Mouse (Mus musculus) G1E (cell line): ENCODE measurements around the gene Slc7a14. TPM values are rescaled to one million over a fixed set of nuclear protein-coding genes. Genes with fewer than 3 reads are reported as not detected.

Experiments
- ATAC-seq: 2 replicates; pipeline ENCODE4 v1.8.0; 2016; ENCODE audit warnings: mild to moderate bottlenecking; ENCODE audit not compliant: insufficient number of reproducible peaks, poor library complexity, low FRiP score, severe bottlenecking; ENCODE audit errors: extremely low read depth
- DNase-seq: peaks from one replicate; pipeline ENCODE4 v3.0.0; 2012; ENCODE audit warnings: low spot score
- H3K27me3 ChIP-seq: 2 replicates; pipeline ENCODE4 v1.6.1; 2012; ENCODE audit warnings: mild to moderate bottlenecking, low read length, inconsistent platforms; ENCODE audit not compliant: insufficient read depth
- H3K36me3 ChIP-seq: replicated peaks from 2 replicates; pipeline ENCODE3; 2012; ENCODE audit warnings: mild to moderate bottlenecking, inconsistent platforms
- H3K4me1 ChIP-seq: 2 replicates; pipeline ENCODE4 v1.6.1; 2012; ENCODE audit warnings: low read depth, low read length, inconsistent platforms, mixed read lengths; ENCODE audit not compliant: insufficient read depth
- H3K4me3 ChIP-seq: 2 replicates; pipeline ENCODE4 v1.5.1; 2012; ENCODE audit warnings: low read depth, mild to moderate bottlenecking, inconsistent platforms, low read length, moderate library complexity, mixed read lengths
- H3K9me3 ChIP-seq: replicated peaks from 2 replicates; pipeline ENCODE4 v1.6.1; 2012; ENCODE audit warnings: inconsistent platforms
- CTCF ChIP-seq: IDR thresholded peaks from 2 replicates; pipeline ENCODE4 v1.5.1; 2012; ENCODE audit warnings: low read depth, low read length, inconsistent platforms, mixed read lengths
- GATA1 ChIP-seq: IDR thresholded peaks from 2 replicates; pipeline ENCODE4 v1.6.1; 2012; ENCODE audit warnings: borderline replicate concordance, low read length, inconsistent platforms, mixed read lengths
- GATA2 ChIP-seq: IDR thresholded peaks from 2 replicates; pipeline ENCODE4 v1.6.1; 2012; ENCODE audit warnings: low read depth, low read length, inconsistent platforms, borderline replicate concordance
- POLR2AphosphoS5 ChIP-seq: IDR thresholded peaks from 2 replicates; pipeline ENCODE4 v1.6.1; 2012; ENCODE audit warnings: low read depth, low read length, inconsistent platforms; ENCODE audit not compliant: insufficient replicate concordance
- TAL1 ChIP-seq: conservative IDR thresholded peaks from 2 replicates; pipeline ENCODE4 v1.6.1; 2012; ENCODE audit warnings: low read depth, low read length, inconsistent platforms, mixed read lengths
- polyA plus RNA-seq: library from polyadenylated mRNA; stranded (reverse); fragments of >175 nt; gene quantifications from 2 replicates; pipeline ENCODE4 v1.2.3, GENCODE M21; 2012
- total RNA-seq, 2 experiments: library from RNA; stranded (forward) in 1 of 2; stranded (reverse) in 1 of 2; fragments of 200-1000 nt in 1 of 2; fragments of >200 nt in 1 of 2; fragmentation: Nextera tagmentation in 1 of 2; gene quantifications; 2 replicates each; pipeline ENCODE4 v1.2.3; 2014 to 2017

Slc7a14 gene
- total and polyA plus RNA-seq, 3 experiments = 0.11 TPM; not detected in 2

GRCm38 (mm10) chr3:31237936-31238335, 72.2 kb downstream of the Slc7a14 start:
- TF ChIP-seq POLR2AphosphoS5 (no peak), CTCF (no peak), GATA2 (no peak), GATA1 (no peak), TAL1 (no peak)
- no peaks in the 10 kb centered on the region for H3K9me3 ChIP-seq
- no peaks in the 10 kb centered on the region for H3K36me3 ChIP-seq
- H3K4me3 ChIP-seq = no peak overlapping the region
- ATAC-seq (no peak), DNase-seq (no peak)
- no peaks in the 10 kb centered on the region for H3K4me1 ChIP-seq
- H3K27me3 ChIP-seq = no peaks in the 10 kb centered on the region

DNA sequence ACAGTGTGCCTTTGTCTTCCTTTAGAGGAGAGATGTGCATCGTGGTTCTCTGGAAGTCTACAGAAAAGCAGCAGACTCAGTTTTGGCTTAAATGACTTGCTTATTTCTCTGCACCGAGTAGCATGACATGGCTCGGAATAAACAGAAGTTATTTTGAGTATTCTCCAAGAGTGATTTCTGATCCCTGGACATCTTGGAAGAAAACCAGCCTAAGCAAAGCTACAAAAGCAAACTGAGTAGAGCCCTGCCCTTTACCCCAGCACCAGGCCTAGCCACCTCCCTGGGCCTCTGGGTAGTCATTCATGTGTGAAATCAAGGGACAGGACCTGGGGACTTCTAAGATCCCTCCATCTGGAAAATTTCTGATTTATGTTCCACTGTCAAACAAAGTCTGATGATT, 74.0 kb downstream of the Slc7a14 start:
- no peaks in the 10 kb centered on the region for H3K27me3 ChIP-seq
- TF ChIP-seq POLR2AphosphoS5 = no peak
- TF ChIP-seq CTCF = no peak
- no peak for TF ChIP-seq GATA2
- TF ChIP-seq GATA1 = no peak
- TF ChIP-seq TAL1 = no peak
- no peaks in the 10 kb centered on the region for H3K36me3 ChIP-seq
- DNase-seq (no peak), ATAC-seq (no peak)
- no peak overlapping the region for H3K4me3 ChIP-seq
- H3K4me1 ChIP-seq = no peaks in the 10 kb centered on the region
- H3K9me3 ChIP-seq = no peaks in the 10 kb centered on the region

- Histone ChIP-seq H3K36me3 (no peaks in the 10 kb centered on the region), H3K4me3 (no peak overlapping the region), H3K4me1 (no peaks in the 10 kb centered on the region), H3K27me3 (no peaks in the 10 kb centered on the region; the same call in 1 of the 2 replicates), H3K9me3 (no peaks in the 10 kb centered on the region)
- TF ChIP-seq CTCF (no peak), POLR2AphosphoS5 (no peak), TAL1 (no peak), GATA1 (no peak), GATA2 (no peak)
- no peak for ATAC-seq
- no peak for DNase-seq
Measured at GRCm38 (mm10) chr3:31234356-31234755, 75.8 kb downstream of the Slc7a14 start.

GRCm38 (mm10) chr3:31233746-31234312, 76.3 kb downstream of the Slc7a14 start:
- H3K36me3 ChIP-seq = no peaks in the 10 kb centered on the region
- TF ChIP-seq CTCF = no peak
- TF ChIP-seq POLR2AphosphoS5 = no peak
- no peak for TF ChIP-seq GATA1
- no peak for TF ChIP-seq GATA2
- TF ChIP-seq TAL1 = no peak
- no peaks in the 10 kb centered on the region; the same call in 1 of the 2 replicates for H3K27me3 ChIP-seq
- ATAC-seq (no peak), DNase-seq (no peak)
- H3K4me3 ChIP-seq = no peak overlapping the region
- no peaks in the 10 kb centered on the region for H3K4me1 ChIP-seq
- no peaks in the 10 kb centered on the region for H3K9me3 ChIP-seq

DNA sequence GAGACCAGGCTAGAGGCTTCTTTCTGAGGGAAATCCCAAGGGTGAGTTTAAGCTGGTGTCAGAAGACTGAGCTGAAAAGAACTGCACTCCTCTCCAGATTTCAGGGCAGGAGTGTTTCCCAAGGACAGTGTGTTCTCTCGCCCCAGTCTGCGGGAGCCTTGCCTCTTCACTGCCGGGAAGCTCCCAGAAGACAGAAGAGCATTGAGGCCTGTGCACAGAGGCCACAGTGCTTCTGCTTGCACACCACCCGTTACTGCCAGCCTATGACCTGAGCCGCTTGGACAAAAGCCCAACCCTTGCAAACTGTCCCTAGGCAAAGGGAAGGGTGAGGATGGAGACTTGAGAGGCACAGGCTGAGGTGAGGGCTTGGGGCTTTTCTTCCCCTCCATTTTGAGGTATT, 80.9 kb downstream of the Slc7a14 start:
- Histone ChIP-seq H3K36me3 (no peaks in the 10 kb centered on the region), H3K27me3 (no peaks in the 10 kb centered on the region; the same call in 1 of the 2 replicates)
- ATAC-seq = no peak

GRCm38 (mm10) chr3:31228487-31228886, 81.7 kb downstream of the Slc7a14 start:
- H3K36me3 ChIP-seq = no peaks in the 10 kb centered on the region
- ATAC-seq (no peak), DNase-seq (no peak)
- no peak overlapping the region for H3K4me3 ChIP-seq
- no peaks in the 10 kb centered on the region for H3K4me1 ChIP-seq
- H3K27me3 ChIP-seq = no peaks in the 10 kb centered on the region; the same call in 1 of the 2 replicates
- TF ChIP-seq POLR2AphosphoS5 = no peak
- TF ChIP-seq GATA2 = no peak
- TF ChIP-seq GATA1 = no peak
- no peak for TF ChIP-seq CTCF
- TF ChIP-seq TAL1 = no peak
- no peaks in the 10 kb centered on the region for H3K9me3 ChIP-seq

More for the DNA sequence above, 80.9 kb downstream of the Slc7a14 start:
- Histone ChIP-seq H3K9me3 (no peaks in the 10 kb centered on the region), H3K4me3 (no peak overlapping the region), H3K4me1 (no peaks in the 10 kb centered on the region)
- TF ChIP-seq GATA2 = no peak
- no peak for TF ChIP-seq CTCF
- TF ChIP-seq GATA1 = no peak
- no peak for TF ChIP-seq TAL1
- no peak for TF ChIP-seq POLR2AphosphoS5
- DNase-seq = no peak

DNA sequence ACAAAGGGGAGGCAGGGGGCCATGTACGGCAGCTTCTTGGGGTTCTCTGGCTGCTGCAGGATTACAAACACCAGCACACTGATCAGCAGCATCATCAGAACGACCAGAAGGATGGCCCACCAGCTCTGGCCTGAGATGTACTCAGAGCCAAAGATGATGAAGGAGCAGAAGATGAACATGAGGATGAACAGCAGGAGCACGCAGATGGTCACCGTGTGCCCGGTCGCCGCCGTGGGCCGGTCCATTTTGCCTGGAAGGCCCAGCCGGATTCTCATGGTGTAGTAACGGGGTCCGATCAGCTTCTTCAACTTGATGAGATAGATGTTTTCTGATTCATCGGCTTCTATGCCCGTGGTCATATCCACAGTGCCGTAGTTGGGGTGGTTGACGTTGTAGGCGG, 86.6 kb downstream of the Slc7a14 start:
- no peaks in the 10 kb centered on the region for H3K4me1 ChIP-seq
- no peaks in the 10 kb centered on the region for H3K9me3 ChIP-seq
- no peak for ATAC-seq
- H3K36me3 ChIP-seq = no peaks in the 10 kb centered on the region
- no peaks in the 10 kb centered on the region for H3K27me3 ChIP-seq
- DNase-seq = no peak
- no peak overlapping the region for H3K4me3 ChIP-seq
- no peak for TF ChIP-seq CTCF
